Mouse (Mus musculus) testis, postnatal 10 days (tissue): Measurements from ENCODE around the gene Baz2a.

Source experiments
- DNase-seq: peaks from one replicate; pipeline ENCODE4 v3.0.0; 2021; ENCODE audit warnings: low spot score

Baz2a gene

DNA sequence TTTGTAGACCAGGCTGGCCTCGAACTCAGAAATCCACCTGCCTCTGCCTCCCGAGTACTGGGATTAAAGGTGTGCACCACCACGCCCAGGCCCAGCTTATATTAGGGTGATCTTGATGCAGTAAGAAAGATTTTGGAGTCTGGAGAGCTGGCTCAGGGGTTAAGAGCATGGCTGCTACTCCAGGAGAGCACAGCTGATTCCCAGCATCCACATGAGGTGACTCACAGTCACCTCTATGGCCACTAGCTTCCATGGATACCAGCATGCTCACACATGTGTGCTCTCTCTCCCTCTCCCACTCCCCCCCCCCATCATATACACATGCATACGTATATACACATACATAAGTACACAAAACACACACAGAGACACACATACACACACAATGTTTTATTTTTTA is 85.9 kb downstream of the Baz2a start:
- DNase-seq, result no peak
